Mouse (Mus musculus) frontal cortex, postnatal 10 days (tissue): ENCODE data around the gene Lrrn3.

Source experiments
- DNase-seq, 2 experiments: peaks; one replicate each; pipeline ENCODE4 v3.0.0; 2022; ENCODE audit warnings: low spot score in 2 of 2, mixed read lengths in 1 of 2

Gene Lrrn3

GRCm38 (mm10) chr12:41486331-41486730 lies at the start of gene Lrrn3:
Gene Lrrn3 (minus strand): TSS chr12:41486431.
- DNase-seq: no peak

GRCm38 (mm10) chr12:41528410-41528809 lies 42.2 kb upstream of the Lrrn3 start:
- no peak for DNase-seq

GRCm38 (mm10) chr12:41526688-41527087 lies 40.5 kb upstream of the Lrrn3 start:
- DNase-seq: no peak

- no peak for DNase-seq
Measured at GRCm38 (mm10) chr12:41521671-41522070, 35.4 kb upstream of the Lrrn3 start.

- DNase-seq: no peak
Measured at GRCm38 (mm10) chr12:41520326-41520725, 34.1 kb upstream of the Lrrn3 start.

- DNase-seq: no peak
Measured at GRCm38 (mm10) chr12:41518897-41519296, 32.7 kb upstream of the Lrrn3 start.

GRCm38 (mm10) chr12:41510588-41510987 lies 24.4 kb upstream of the Lrrn3 start:
- no peak for DNase-seq

GRCm38 (mm10) chr12:41508610-41509009 lies 22.4 kb upstream of the Lrrn3 start:
- no peak for DNase-seq

GRCm38 (mm10) chr12:41500049-41500820 lies 14.0 kb upstream of the Lrrn3 start:
- no peak for DNase-seq

- no peak for DNase-seq
Measured at GRCm38 (mm10) chr12:41494620-41495019, 8.4 kb upstream of the Lrrn3 start.

- DNase-seq: no peak
Measured at GRCm38 (mm10) chr12:41487005-41487404, 774 bp upstream of the Lrrn3 start.

GRCm38 (mm10) chr12:41485512-41486215 lies 567 bp downstream of the Lrrn3 start:
- peak; percentile 76 to 80 for DNase-seq

- peak in 1 of 2 experiments; percentile 48 for DNase-seq
Measured at GRCm38 (mm10) chr12:41484689-41485511, 1.3 kb downstream of the Lrrn3 start.

GRCm38 (mm10) chr12:41483593-41484451 lies 2.4 kb downstream of the Lrrn3 start:
- peak in 1 of 2 experiments; percentile 29 for DNase-seq

- peak in 1 of 2 experiments; percentile 15 for DNase-seq
Measured at GRCm38 (mm10) chr12:41483091-41483592, 3.1 kb downstream of the Lrrn3 start.

- DNase-seq: no peak
Measured at GRCm38 (mm10) chr12:41481486-41481885, 4.7 kb downstream of the Lrrn3 start.

- DNase-seq: no peak
Measured at GRCm38 (mm10) chr12:41469096-41469801, 17.0 kb downstream of the Lrrn3 start.

GRCm38 (mm10) chr12:41468374-41468991 lies 17.7 kb downstream of the Lrrn3 start:
- DNase-seq: no peak

- peak in 1 of 2 experiments; percentile 6 for DNase-seq
Measured at GRCm38 (mm10) chr12:41438446-41438845, 47.8 kb downstream of the Lrrn3 start.
